Mouse (Mus musculus): ENCODE data around the gene Mbtps1. TPM values are rescaled to one million over a fixed set of nuclear protein-coding genes. Genes with fewer than 3 reads are reported as not detected.

Gene Mbtps1
- total RNA-seq, 2 experiments from 2014 or later: 74.4 to 77.8 TPM

DNA sequence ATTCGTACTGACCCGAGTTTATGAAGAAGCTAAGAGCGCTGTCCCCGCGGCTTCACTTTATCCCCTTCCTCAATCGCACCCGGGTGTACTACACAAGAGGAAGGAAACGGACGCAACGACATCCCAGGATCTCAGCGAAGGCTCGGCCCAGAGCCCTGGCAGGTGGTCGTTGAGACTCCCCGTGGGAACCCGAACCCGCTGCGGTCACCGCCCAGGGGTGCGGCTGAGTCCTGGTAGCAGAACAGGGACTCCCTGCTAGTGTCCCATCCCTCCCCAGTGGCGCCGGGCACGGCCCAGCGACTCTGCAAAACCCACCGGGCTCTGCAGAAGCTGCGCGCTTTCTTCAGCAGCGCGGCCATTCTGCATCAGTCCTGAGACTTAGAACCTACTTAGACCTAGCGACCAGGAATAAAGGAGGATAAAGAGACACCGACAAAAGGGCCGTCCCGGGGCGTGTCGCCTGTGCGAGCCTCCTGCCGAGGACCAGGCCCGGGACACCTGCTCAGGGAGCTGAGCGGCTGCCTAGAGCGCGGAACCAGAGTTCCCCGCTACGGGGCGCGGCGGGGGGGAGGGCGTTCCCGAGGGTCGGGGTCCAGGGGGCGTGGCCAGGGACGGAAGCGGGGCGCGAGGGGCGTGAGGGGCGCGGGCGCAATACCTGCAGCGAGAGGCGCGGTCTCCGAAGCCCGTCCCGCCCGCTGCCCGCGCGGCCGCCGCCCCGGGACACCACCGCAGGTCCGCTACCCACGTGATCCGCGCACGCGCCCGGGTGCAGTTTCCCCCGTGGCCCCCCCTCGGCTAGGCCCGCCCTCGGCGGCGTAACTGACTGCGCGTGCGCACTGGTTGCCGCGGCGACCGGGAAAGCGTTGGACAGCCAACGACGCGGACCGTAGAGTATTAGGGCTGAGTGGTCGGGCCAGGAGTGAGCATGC lies 16.2 kb upstream of the Mbtps1 start, which contains the start of the genes Hsdl1 and Dnaaf1:
Hsdl1 (minus strand) TSS at position 747 of the 929 bp plus-strand sequence.
Dnaaf1 (plus strand) TSS at position 799 of the 929 bp plus-strand sequence.
- DNase-seq (ENCODE audit: low spot score in 2 of 2): peak; percentile 94 to 98
- peak within 1 kb of the TSS; percentile 96 for H3K4me3 ChIP-seq
- peak within 1 kb of the TSS; percentile 75 for H3K27ac ChIP-seq
- TF ChIP-seq CTCF (conservative IDR thresholded peaks at IDR 0.05): peak; percentile 53

- DNase-seq (ENCODE audit: low spot score in 2 of 2): no peak
- TF ChIP-seq CTCF (conservative IDR thresholded peaks at IDR 0.05): no peak
- Histone ChIP-seq H3K27ac (no peak overlapping the region), H3K4me3 (no peak overlapping the region)
Measured at GRCm38 (mm10) chr8:119572411-119572810, 13.9 kb upstream of the Mbtps1 start.

DNA sequence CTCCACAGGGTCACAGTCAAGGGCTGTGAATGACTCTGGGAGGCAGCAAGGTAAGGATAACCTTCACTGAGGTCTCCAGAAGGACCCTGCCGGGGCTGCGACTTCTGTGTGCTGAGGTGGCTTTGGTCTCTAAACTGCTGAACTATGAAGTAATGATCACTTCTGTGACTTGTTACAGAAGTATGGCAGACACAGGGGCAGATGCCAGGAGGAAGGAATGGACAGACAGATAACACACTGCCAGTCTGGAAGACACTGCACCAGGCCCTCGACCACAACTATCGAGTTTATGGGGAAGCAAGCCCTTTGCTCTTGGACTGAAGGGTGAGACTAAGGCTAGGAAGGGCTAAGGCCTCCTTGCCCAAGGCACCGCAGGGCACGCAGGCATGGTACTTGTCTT lies 12.6 kb upstream of the Mbtps1 start:
- Histone ChIP-seq H3K27ac (no peak overlapping the region), H3K4me3 (no peak overlapping the region)
- TF ChIP-seq CTCF (conservative IDR thresholded peaks at IDR 0.05): no peak
- DNase-seq (ENCODE audit: low spot score in 2 of 2): no peak

DNA sequence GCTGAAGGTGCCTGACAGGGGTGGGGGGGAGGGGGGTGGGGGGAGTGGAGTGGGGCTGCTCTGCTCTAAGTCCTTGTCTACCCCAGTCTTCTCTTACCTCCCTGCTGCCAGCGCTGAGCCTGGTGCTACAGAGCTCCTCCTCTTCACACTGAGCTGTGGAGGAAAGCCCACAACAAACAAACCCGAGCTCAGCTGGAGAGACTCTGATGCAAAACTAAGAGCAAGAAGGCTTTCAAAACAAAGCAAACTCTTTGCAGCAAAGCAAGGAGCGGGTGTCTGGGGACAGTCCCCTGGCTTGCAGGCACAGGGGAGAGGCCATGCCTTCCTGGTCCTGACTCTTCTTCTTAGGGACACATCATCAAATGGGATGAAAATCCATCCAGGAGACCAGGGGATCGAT lies 11.3 kb upstream of the Mbtps1 start:
- Histone ChIP-seq H3K4me3 (no peak overlapping the region), H3K27ac (no peak overlapping the region)
- no peak for DNase-seq (ENCODE audit: low spot score in 2 of 2)
- TF ChIP-seq CTCF (conservative IDR thresholded peaks at IDR 0.05): no peak

DNA sequence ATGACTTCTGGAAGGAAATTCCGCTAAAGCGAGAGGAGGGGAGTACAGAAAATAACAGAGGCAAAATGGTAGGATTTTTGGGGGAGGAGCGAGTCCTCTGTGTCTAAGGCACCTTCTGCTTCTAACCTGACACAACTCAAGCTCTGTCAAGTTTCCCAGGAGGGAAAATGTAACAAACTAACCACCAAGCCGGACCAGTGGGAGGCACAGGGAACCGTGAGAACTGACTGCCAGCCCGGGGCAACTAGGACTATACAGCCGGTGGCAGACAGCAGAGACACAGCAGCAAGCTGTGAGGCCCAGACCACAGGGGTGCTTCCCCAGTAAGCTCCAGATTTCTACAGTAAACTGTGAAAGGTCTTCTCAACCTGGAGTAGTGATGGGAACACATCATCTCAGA lies 10.4 kb upstream of the Mbtps1 start:
- no peak overlapping the region for H3K4me3 ChIP-seq
- no peak for DNase-seq (ENCODE audit: low spot score in 2 of 2)
- no peak overlapping the region for H3K27ac ChIP-seq
- TF ChIP-seq CTCF (conservative IDR thresholded peaks at IDR 0.05): no peak

DNA sequence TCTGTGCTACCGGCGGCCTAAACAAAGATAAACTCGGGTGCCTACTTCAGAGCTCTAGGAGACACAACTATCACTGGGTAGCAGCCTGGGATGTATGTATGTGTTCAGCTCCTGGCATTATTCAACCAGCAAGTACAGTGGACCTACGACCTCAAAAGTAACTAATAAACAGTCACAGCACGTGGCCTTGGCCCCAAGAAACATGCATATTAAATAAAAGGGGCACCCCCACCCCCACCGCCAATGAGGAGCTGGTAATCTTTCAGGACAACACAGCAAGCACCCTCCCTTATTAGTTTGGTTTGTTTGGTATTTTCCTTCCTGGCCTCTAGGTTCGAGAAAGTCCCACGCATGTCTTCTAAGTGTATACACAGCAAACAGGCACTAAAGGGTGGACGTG lies 9.7 kb upstream of the Mbtps1 start:
- Histone ChIP-seq H3K4me3 (no peak overlapping the region), H3K27ac (no peak overlapping the region)
- TF ChIP-seq CTCF (conservative IDR thresholded peaks at IDR 0.05): no peak
- no peak for DNase-seq (ENCODE audit: low spot score in 2 of 2)

- no peak overlapping the region for H3K4me3 ChIP-seq
Measured at GRCm38 (mm10) chr8:119566367-119566766, 7.8 kb upstream of the Mbtps1 start.

GRCm38 (mm10) chr8:119563849-119564251 lies 5.3 kb upstream of the Mbtps1 start:
- no peak for DNase-seq (ENCODE audit: low spot score in 2 of 2)
- H3K27ac ChIP-seq: no peak overlapping the region
- TF ChIP-seq CTCF (conservative IDR thresholded peaks at IDR 0.05): no peak
- no peak overlapping the region for H3K4me3 ChIP-seq

More at GRCm38 (mm10) chr8:119566367-119566766, 7.8 kb upstream of the Mbtps1 start:
- no peak for TF ChIP-seq CTCF (conservative IDR thresholded peaks at IDR 0.05)
- H3K27ac ChIP-seq: no peak overlapping the region
- DNase-seq (ENCODE audit: low spot score in 2 of 2): no peak

GRCm38 (mm10) chr8:119559402-119559720 lies 826 bp upstream of the Mbtps1 start:
- TF ChIP-seq CTCF (conservative IDR thresholded peaks at IDR 0.05): no peak
- Histone ChIP-seq H3K4me3 (no peak overlapping the region), H3K27ac (peak overlapping the region; percentile 99)
- DNase-seq (ENCODE audit: low spot score in 2 of 2): no peak

DNA sequence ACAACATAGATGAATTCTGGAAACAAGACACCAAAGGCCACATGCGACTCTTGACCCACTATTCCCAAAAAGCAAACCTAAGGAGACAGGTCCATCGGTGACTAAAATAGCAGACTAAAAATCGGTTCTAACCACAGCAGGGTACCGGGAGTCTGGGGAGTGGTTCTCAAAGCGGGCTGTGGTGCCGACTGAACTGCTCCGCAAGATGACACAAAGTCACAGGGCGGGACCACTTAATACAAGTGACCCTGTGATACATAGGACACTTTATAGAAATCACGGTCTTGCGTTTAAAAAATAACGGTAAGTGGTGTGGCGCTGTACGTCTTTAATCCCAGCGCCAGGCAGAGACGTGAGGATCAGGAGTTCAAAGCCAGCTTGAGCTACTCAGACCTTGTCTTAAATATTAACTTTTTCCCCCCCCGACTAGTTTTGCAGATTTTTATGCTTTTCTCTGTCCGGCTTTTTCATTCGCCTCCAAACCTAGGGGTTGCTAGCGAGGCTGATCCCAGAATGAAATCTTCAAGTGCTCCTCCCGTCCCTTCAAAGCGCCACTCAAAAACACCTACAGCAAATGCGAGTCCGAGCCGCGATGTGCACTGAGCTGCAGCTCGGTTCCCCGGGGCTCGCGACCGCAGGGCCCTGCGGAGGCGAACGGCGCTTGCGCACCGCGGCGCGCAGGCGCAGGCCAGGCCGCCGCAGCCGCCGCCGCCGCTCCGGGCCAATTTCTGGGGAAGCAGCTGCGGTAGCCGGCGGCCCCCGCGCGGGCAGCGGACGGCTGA lies 523 bp downstream of the Mbtps1 start:
- peak overlapping the region; percentile 86 for H3K4me3 ChIP-seq
- no peak for TF ChIP-seq CTCF (conservative IDR thresholded peaks at IDR 0.05)
- H3K27ac ChIP-seq: peak overlapping the region; percentile 99
- peak in 1 of 2 experiments; percentile 67 for DNase-seq (ENCODE audit: low spot score in 2 of 2)

DNA sequence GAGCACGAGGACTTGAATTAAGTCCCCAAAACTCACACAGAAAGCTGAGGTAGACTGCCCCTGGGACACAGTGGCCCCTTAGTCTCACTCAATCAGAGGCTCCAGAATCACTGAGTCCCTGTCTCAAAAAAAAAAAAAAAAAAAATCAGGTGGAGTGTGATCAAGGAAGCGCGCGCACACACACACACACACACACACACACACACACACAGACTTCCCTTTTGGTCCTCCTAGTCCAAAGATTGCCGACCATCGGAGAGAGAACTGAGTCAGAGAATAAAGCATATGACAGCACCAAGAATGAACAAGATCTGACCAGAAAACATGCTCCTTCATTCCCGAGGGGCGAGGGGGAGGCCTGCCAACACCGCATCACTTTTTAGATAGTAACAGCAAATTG lies 1.4 kb downstream of the Mbtps1 start:
- no peak for TF ChIP-seq CTCF (conservative IDR thresholded peaks at IDR 0.05)
- H3K27ac ChIP-seq: peak overlapping the region; percentile 99; the same call in 1 of the 2 replicates
- H3K4me3 ChIP-seq: peak overlapping the region; percentile 86
- DNase-seq (ENCODE audit: low spot score in 2 of 2): no peak

- Histone ChIP-seq H3K27ac (no peak overlapping the region), H3K4me3 (no peak overlapping the region)
- TF ChIP-seq CTCF (conservative IDR thresholded peaks at IDR 0.05): no peak
- DNase-seq (ENCODE audit: low spot score in 2 of 2): no peak
Measured at GRCm38 (mm10) chr8:119555861-119556260, 2.7 kb downstream of the Mbtps1 start.

DNA sequence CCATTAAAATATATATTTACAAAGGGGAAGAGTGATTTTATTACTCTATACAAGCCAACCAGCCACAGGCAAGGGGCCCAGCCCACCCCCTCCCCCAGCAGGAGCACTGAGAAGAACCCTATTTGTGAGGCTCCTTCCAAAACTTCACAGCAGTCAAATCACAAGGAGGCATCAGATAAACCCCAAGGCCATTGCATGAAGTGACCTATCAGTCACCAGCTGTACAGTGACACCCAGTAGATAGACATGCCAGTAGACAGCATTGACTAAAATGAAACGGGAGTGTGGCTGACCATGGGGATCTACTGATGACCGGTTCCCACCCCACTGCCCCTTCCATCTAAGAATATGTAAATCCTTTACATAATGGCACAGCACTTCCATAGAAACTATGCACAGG lies 5.6 kb downstream of the Mbtps1 start:
- no peak for TF ChIP-seq CTCF (conservative IDR thresholded peaks at IDR 0.05)
- H3K27ac ChIP-seq: no peak overlapping the region
- no peak for DNase-seq (ENCODE audit: low spot score in 2 of 2)
- H3K4me3 ChIP-seq: no peak overlapping the region
